19 mouse cellular contexts compared by ENCODE assay signal in genomic region chr14:101893215-101893614, GRCm38 (mm10).
DNase-seq lines count a peak whose midpoint lies in the region; ATAC-seq and TF ChIP-seq lines count a peak whose summit lies in the region.
"Had no signal": no experiment of that assay in that cellular context is flagged by ENCODE, and none has a peak within 500 bp of the region (broad histone marks: within the 10 kb centered on the region; RNA-seq: fewer than 3 reads in every experiment).

No protein-coding gene starts in this region.

- ATAC-seq in forebrain, embryonic 15.5 days (replicated peaks) = peak; percentile 70; the same call in 1 of the 2 replicates
- no peak for ATAC-seq in forebrain, embryonic 13.5 days
- ATAC-seq in forebrain, postnatal 0 days = peak; percentile 77

- H3K4me2 ChIP-seq in forebrain, embryonic 15.5 days (replicated peaks) = no peak overlapping the region
- no peak overlapping the region for H3K4me2 ChIP-seq in forebrain, embryonic 13.5 days
- H3K4me2 ChIP-seq in forebrain, postnatal 0 days (ENCODE audit: low read depth) = no peak overlapping the region
- H3K4me2 ChIP-seq: embryonic facial prominence, embryonic 13.5 days; embryonic facial prominence, embryonic 15.5 days had no signal

- H3K9me3 ChIP-seq in forebrain, embryonic 15.5 days = no peaks in the 10 kb centered on the region
- no peaks in the 10 kb centered on the region for H3K9me3 ChIP-seq in forebrain, embryonic 13.5 days (replicated peaks)
- no peaks in the 10 kb centered on the region for H3K9me3 ChIP-seq in forebrain, postnatal 0 days (ENCODE audit: low read length)
- no peaks in the 10 kb centered on the region for H3K9me3 ChIP-seq in forebrain, embryonic 10.5 days
- H3K9me3 ChIP-seq: embryonic facial prominence, embryonic 13.5 days; embryonic facial prominence, embryonic 15.5 days had no signal

- H3K36me3 ChIP-seq in forebrain, embryonic 15.5 days = no peaks in the 10 kb centered on the region
- no peaks in the 10 kb centered on the region for H3K36me3 ChIP-seq in forebrain, embryonic 13.5 days (ENCODE audit: poor library complexity, severe bottlenecking)
- no peaks in the 10 kb centered on the region for H3K36me3 ChIP-seq in forebrain, postnatal 0 days (ENCODE audit: insufficient read depth)
- H3K36me3 ChIP-seq in forebrain, embryonic 10.5 days (replicated peaks) = no peaks in the 10 kb centered on the region
- H3K36me3 ChIP-seq: embryonic facial prominence, embryonic 13.5 days; embryonic facial prominence, embryonic 15.5 days had no signal

- H3K4me1 ChIP-seq in forebrain, embryonic 15.5 days = no peaks in the 10 kb centered on the region
- H3K4me1 ChIP-seq in forebrain, embryonic 13.5 days = no peaks in the 10 kb centered on the region
- H3K4me1 ChIP-seq in forebrain, postnatal 0 days (ENCODE audit: insufficient read depth) = no peaks in the 10 kb centered on the region
- H3K4me1 ChIP-seq in forebrain, embryonic 10.5 days = no peaks in the 10 kb centered on the region

- TF ChIP-seq CTCF in forebrain, postnatal 0 days (IDR thresholded peaks at IDR 0.05; ENCODE audit: low read depth) = no peak

- WGBS in forebrain, embryonic 15.5 days = 82% methylated on average over 6 of the region's 6 CpGs
- 94% methylated on average over 6 of the region's 6 CpGs for WGBS in forebrain, embryonic 13.5 days
- whole genome bisulfite sequencing in forebrain, postnatal 0 days = 84% methylated on average over 6 of the region's 6 CpGs
- WGBS in forebrain, embryonic 10.5 days = 93% methylated on average over 6 of the region's 6 CpGs

- DNase-seq in forebrain, postnatal 0 days = peak; percentile 10
- DNase-seq in forebrain, embryonic 10.5 days (ENCODE audit: extremely low spot score, low spot score) = no peak
- DNase-seq in heart, adult 11 months = peak; percentile 7
- no peak for DNase-seq in heart, postnatal 25 days (ENCODE audit: low spot score)
- DNase-seq: adrenal gland, adult 2 months; adrenal gland, postnatal 10 days; adrenal gland, postnatal 25 days; cerebellum, adult 11 months; cerebellum, adult 18-20 months; cerebellum, adult 8-10 months; cerebellum, adult 9-11 months; cerebellum, postnatal 14 days; cerebellum, postnatal 36 days; embryo, embryonic 11 days had no signal

- intact Hi-C loops in heart, postnatal 25 days (cut with DNase I) = no loop called here

- no peak overlapping the region for H3K9ac ChIP-seq in forebrain, embryonic 15.5 days (replicated peaks)
- H3K9ac ChIP-seq in forebrain, embryonic 13.5 days = no peak overlapping the region
- H3K9ac ChIP-seq in forebrain, postnatal 0 days = no peak overlapping the region
- H3K9ac ChIP-seq: embryonic facial prominence, embryonic 13.5 days; embryonic facial prominence, embryonic 15.5 days had no signal

- no peak overlapping the region for H3K27ac ChIP-seq in forebrain, embryonic 15.5 days (replicated peaks)
- H3K27ac ChIP-seq in forebrain, embryonic 13.5 days = no peak overlapping the region
- H3K27ac ChIP-seq in forebrain, postnatal 0 days (ENCODE audit: low read depth, low read length) = no peak overlapping the region
- no peak overlapping the region for H3K27ac ChIP-seq in forebrain, embryonic 10.5 days

- H3K27me3 ChIP-seq in forebrain, embryonic 15.5 days = no peaks in the 10 kb centered on the region
- no peaks in the 10 kb centered on the region for H3K27me3 ChIP-seq in forebrain, embryonic 13.5 days
- H3K27me3 ChIP-seq in forebrain, postnatal 0 days (ENCODE audit: insufficient read depth, low read length) = no peaks in the 10 kb centered on the region
- no peaks in the 10 kb centered on the region for H3K27me3 ChIP-seq in forebrain, embryonic 10.5 days (ENCODE audit: poor library complexity, severe bottlenecking)
- H3K27me3 ChIP-seq: embryonic facial prominence, embryonic 13.5 days; embryonic facial prominence, embryonic 15.5 days had no signal

- H3K4me3 ChIP-seq in forebrain, embryonic 15.5 days = no peak overlapping the region
- no peak overlapping the region for H3K4me3 ChIP-seq in forebrain, embryonic 13.5 days
- no peak overlapping the region for H3K4me3 ChIP-seq in forebrain, postnatal 0 days (ENCODE audit: low read depth, low read length)
- no peak overlapping the region for H3K4me3 ChIP-seq in forebrain, embryonic 10.5 days
- H3K4me3 ChIP-seq: embryonic facial prominence, embryonic 13.5 days; embryonic facial prominence, embryonic 15.5 days; erythroblast, embryonic 14.5 days had no signal

Comparison
In these comparisons a context has a peak if more than half of its experiments do, and no peak if none do; other contexts are left out.
1. DNase-seq: peak in forebrain, postnatal 0 days (single experiment) and heart, adult 11 months (single experiment); none in forebrain, embryonic 10.5 days (single experiment) and heart, postnatal 25 days (single experiment).